Mouse (Mus musculus): ENCODE data around the gene Trip6. TPM values are rescaled to one million over a fixed set of nuclear protein-coding genes. Genes with fewer than 3 reads are reported as not detected.

Trip6 gene
- polyA plus RNA-seq, 1 experiment from 2014 or later = 30.8 TPM

GRCm38 (mm10) chr5:137306439-137307005 lies 7.7 kb downstream of the Trip6 start:
- H3K4me1 ChIP-seq = peaks cover 45% of the 10 kb centered on the region
- 18% methylated on average over 12 of the region's 12 CpGs for WGBS
- H3K4me3 ChIP-seq = peak overlapping the region; percentile 95
- ATAC-seq = no peak
- H3K9ac ChIP-seq = peak overlapping the region; percentile 99
- H3K36me3 ChIP-seq (ENCODE audit: poor library complexity, severe bottlenecking) = peaks cover 65% of the 10 kb centered on the region
- no peaks in the 10 kb centered on the region; the same call in 1 of the 2 replicates for H3K9me3 ChIP-seq (replicated peaks)
- H3K4me2 ChIP-seq = peak overlapping the region; percentile 82
- H3K27ac ChIP-seq = peak overlapping the region; percentile 97
- no peaks in the 10 kb centered on the region for H3K27me3 ChIP-seq

DNA sequence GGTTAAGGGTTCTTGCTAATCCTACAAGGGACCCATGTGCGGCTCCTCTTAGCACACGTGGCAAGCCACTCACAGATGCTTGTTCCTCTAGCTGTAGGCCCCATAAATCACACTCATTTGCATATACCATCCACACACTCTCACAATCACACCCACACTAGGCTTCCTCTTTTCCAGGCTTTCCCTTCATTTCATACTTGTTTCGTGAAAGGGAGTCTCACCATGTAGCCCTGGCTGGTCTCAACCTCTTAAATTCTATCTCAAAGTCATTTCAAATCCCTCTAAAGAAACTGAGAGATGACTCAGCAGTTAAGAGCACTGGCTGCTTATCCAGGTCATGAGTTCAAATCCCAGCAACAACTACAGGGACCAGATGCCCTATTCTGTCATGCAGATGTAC lies 8.4 kb downstream of the Trip6 start:
- Histone ChIP-seq H3K27ac (no peak overlapping the region), H3K4me3 (peak overlapping the region; percentile 95), H3K27me3 (no peaks in the 10 kb centered on the region), H3K9ac (peak overlapping the region; percentile 99), H3K9me3 (replicated peaks) (no peaks in the 10 kb centered on the region; the same call in 1 of the 2 replicates), H3K4me2 (peak overlapping the region; percentile 82), H3K4me1 (peaks cover 45% of the 10 kb centered on the region), H3K36me3 (ENCODE audit: poor library complexity, severe bottlenecking) (peaks cover 71% of the 10 kb centered on the region)
- 69% methylated on average over 3 of the region's 3 CpGs for WGBS
- ATAC-seq = no peak

- peak overlapping the region; percentile 95 for H3K4me3 ChIP-seq
- no peaks in the 10 kb centered on the region; the same call in 1 of the 2 replicates for H3K9me3 ChIP-seq (replicated peaks)
- H3K27me3 ChIP-seq = no peaks in the 10 kb centered on the region
- peak overlapping the region; percentile 82 for H3K4me2 ChIP-seq
- H3K4me1 ChIP-seq = peaks cover 45% of the 10 kb centered on the region
- H3K9ac ChIP-seq = peak overlapping the region; percentile 99
- 79% methylated on average over 4 of the region's 4 CpGs for WGBS
- no peak for ATAC-seq
- H3K27ac ChIP-seq = peak overlapping the region; percentile 55; the same call in 1 of the 2 replicates
- peaks cover 73% of the 10 kb centered on the region for H3K36me3 ChIP-seq (ENCODE audit: poor library complexity, severe bottlenecking)
These were observed 9.4 kb downstream of the Trip6 start for GRCm38 (mm10) chr5:137304816-137305215.

- peak overlapping the region; percentile 82; the same call in 1 of the 2 replicates for H3K4me2 ChIP-seq
- no peak for ATAC-seq
These were observed 10.0 kb downstream of the Trip6 start for GRCm38 (mm10) chr5:137304165-137304564.

GRCm38 (mm10) chr5:137303609-137304008 lies 10.6 kb downstream of the Trip6 start:
- Histone ChIP-seq H3K27me3 (no peaks in the 10 kb centered on the region), H3K9ac (peak overlapping the region; percentile 45), H3K4me1 (peaks cover 45% of the 10 kb centered on the region), H3K36me3 (ENCODE audit: poor library complexity, severe bottlenecking) (peaks cover 73% of the 10 kb centered on the region), H3K4me2 (peak overlapping the region; percentile 82; the same call in 1 of the 2 replicates), H3K4me3 (0 out of 2 replicates have a peak overlapping the region, but pooled peaks have one; percentile 13), H3K27ac (0 out of 2 replicates have a peak overlapping the region, but pooled peaks have one; percentile 6), H3K9me3 (replicated peaks) (no peaks in the 10 kb centered on the region; the same call in 1 of the 2 replicates)
- 80% methylated on average over 4 of the region's 4 CpGs for WGBS
- no peak for ATAC-seq

More at GRCm38 (mm10) chr5:137304165-137304564, 10.0 kb downstream of the Trip6 start:
- Histone ChIP-seq H3K9me3 (replicated peaks) (no peaks in the 10 kb centered on the region; the same call in 1 of the 2 replicates), H3K9ac (peak overlapping the region; percentile 45), H3K27me3 (no peaks in the 10 kb centered on the region), H3K27ac (0 out of 2 replicates have a peak overlapping the region, but pooled peaks have one; percentile 6), H3K4me1 (peaks cover 45% of the 10 kb centered on the region), H3K4me3 (peak overlapping the region; percentile 13), H3K36me3 (ENCODE audit: poor library complexity, severe bottlenecking) (peaks cover 73% of the 10 kb centered on the region)
- WGBS = 84% methylated on average over 3 of the region's 3 CpGs

GRCm38 (mm10) chr5:137301253-137301652 lies 13.0 kb downstream of the Trip6 start:
- Histone ChIP-seq H3K4me3 (no peak overlapping the region), H3K27ac (no peak overlapping the region), H3K27me3 (no peaks in the 10 kb centered on the region), H3K36me3 (ENCODE audit: poor library complexity, severe bottlenecking) (peaks cover 92% of the 10 kb centered on the region), H3K9me3 (replicated peaks) (no peaks in the 10 kb centered on the region), H3K4me2 (no peak overlapping the region), H3K9ac (no peak overlapping the region), H3K4me1 (peaks cover 37% of the 10 kb centered on the region)
- ATAC-seq = 0 out of 2 replicates have a peak, but pooled peaks have one; percentile 44
- WGBS = 61% methylated on average over 21 of the region's 21 CpGs

DNA sequence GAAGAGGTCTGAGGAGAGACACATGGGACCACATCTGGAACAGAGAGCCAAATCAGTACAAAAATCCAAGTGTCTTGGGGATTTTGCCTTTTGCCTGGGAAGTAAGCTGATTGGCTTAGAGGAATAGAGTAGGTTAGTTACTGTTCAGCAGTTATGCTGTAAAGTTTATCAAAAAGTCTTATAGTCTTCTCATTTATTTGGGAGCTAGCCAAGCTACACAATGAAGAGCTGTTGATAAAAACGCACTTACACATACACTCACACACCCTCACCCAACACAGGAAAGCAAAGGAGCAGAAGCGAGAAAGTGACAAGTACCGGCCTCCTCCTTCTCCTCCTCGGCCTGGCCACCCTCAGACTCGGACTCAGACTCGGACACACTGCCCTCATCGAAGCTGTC lies 15.0 kb downstream of the Trip6 start:
- WGBS = 92% methylated on average over 7 of the region's 7 CpGs
- ATAC-seq = no peak

DNA sequence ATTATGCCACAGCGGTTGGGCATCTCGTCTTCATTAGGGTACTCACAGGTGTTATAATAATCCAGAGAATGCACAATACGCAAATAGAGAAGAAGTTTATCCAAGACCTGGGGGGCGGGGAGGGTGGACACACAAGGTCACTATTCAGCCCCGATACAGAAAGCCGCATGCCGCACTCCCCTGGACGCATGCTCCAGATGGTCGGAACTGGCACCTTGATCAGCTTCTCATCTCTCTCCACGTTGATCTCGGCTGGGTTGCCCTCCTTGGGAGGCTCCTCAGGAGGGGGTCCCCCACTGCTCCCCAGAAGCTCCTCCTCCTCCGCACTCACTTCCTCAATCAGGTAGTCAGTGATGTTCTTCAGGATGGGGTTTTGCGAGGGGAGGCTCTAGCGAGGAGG lies 17.1 kb downstream of the Trip6 start:
- 89% methylated on average over 14 of the region's 14 CpGs for WGBS
- Histone ChIP-seq H3K4me2 (no peak overlapping the region), H3K36me3 (ENCODE audit: poor library complexity, severe bottlenecking) (peaks cover 75% of the 10 kb centered on the region), H3K27me3 (peaks cover 5% of the 10 kb centered on the region; the same call in 1 of the 2 replicates), H3K9me3 (replicated peaks) (no peaks in the 10 kb centered on the region), H3K27ac (no peak overlapping the region), H3K4me3 (no peak overlapping the region), H3K9ac (no peak overlapping the region), H3K4me1 (peaks cover 25% of the 10 kb centered on the region)
- ATAC-seq = no peak

More for the DNA sequence above, 15.0 kb downstream of the Trip6 start:
- H3K4me2 ChIP-seq = no peak overlapping the region
- H3K27me3 ChIP-seq = no peaks in the 10 kb centered on the region
- H3K27ac ChIP-seq = no peak overlapping the region
- no peak overlapping the region for H3K4me3 ChIP-seq
- H3K9ac ChIP-seq = no peak overlapping the region
- peaks cover 96% of the 10 kb centered on the region for H3K36me3 ChIP-seq (ENCODE audit: poor library complexity, severe bottlenecking)
- H3K4me1 ChIP-seq = peaks cover 26% of the 10 kb centered on the region
- H3K9me3 ChIP-seq (replicated peaks) = no peaks in the 10 kb centered on the region

DNA sequence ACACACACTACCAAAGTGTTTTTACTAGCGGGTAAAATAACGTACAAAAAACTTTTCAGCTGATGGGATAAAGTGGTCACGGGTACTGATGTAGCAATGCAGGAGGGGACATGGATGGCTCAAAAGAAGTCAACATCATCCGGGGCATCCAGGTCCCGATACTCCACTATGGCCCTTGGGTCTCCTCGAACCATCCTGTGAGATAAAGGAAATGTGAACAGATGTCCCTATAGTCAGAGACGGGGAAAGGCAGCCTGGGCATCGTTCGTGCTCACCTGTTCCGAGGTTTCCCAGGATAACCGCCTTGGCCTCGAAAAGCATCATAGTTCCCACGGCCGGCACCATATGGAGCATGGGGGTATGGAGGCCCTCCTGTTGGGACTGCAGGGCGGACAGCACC lies 18.5 kb downstream of the Trip6 start:
- Histone ChIP-seq H3K9ac (no peak overlapping the region), H3K36me3 (ENCODE audit: poor library complexity, severe bottlenecking) (peaks cover 61% of the 10 kb centered on the region), H3K4me1 (peaks cover 20% of the 10 kb centered on the region), H3K4me2 (no peak overlapping the region), H3K27me3 (peaks cover 16% of the 10 kb centered on the region), H3K27ac (no peak overlapping the region), H3K9me3 (replicated peaks) (no peaks in the 10 kb centered on the region), H3K4me3 (no peak overlapping the region)
- WGBS = 92% methylated on average over 15 of the region's 15 CpGs
- ATAC-seq = no peak

DNA sequence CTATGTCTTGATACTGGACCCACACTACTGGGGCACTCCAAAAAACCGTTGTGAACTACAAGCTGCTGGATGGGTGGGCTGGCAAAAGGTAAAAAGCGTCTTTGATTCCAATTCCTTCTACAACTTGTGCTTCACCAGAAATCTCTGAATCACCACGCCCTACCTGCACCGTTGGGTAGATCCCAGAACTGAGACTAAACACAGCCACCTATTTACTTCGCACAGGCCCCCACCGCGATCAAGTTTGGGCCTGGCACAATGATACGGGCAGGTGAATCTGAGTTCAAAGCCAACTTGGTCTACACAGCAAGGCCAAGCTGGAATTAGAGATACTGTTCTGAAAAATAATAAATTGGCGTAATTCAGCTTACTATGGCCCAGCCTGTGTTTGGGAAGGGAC lies 18.9 kb downstream of the Trip6 start:
- Histone ChIP-seq H3K9ac (peak overlapping the region; percentile 79), H3K9me3 (replicated peaks) (no peaks in the 10 kb centered on the region), H3K4me2 (peak overlapping the region; percentile 99), H3K4me3 (peak overlapping the region; percentile 58), H3K27me3 (peaks cover 21% of the 10 kb centered on the region), H3K27ac (peak overlapping the region; percentile 79; the same call in 1 of the 2 replicates), H3K36me3 (ENCODE audit: poor library complexity, severe bottlenecking) (peaks cover 57% of the 10 kb centered on the region), H3K4me1 (peaks cover 20% of the 10 kb centered on the region)
- no peak for ATAC-seq
- WGBS = 83% methylated on average over 9 of the region's 9 CpGs

GRCm38 (mm10) chr5:137294744-137295093 lies 19.5 kb downstream of the Trip6 start:
- H3K4me1 ChIP-seq = peaks cover 20% of the 10 kb centered on the region
- H3K27me3 ChIP-seq = peaks cover 26% of the 10 kb centered on the region
- 8% methylated on average over 18 of the region's 18 CpGs for WGBS
- H3K9me3 ChIP-seq (replicated peaks) = no peaks in the 10 kb centered on the region
- H3K4me2 ChIP-seq = peak overlapping the region; percentile 99
- peak overlapping the region; percentile 79 for H3K27ac ChIP-seq
- H3K4me3 ChIP-seq = peak overlapping the region; percentile 58
- H3K9ac ChIP-seq = peak overlapping the region; percentile 79
- H3K36me3 ChIP-seq (ENCODE audit: poor library complexity, severe bottlenecking) = peaks cover 51% of the 10 kb centered on the region
- peak; percentile 61 for ATAC-seq

- H3K4me2 ChIP-seq = peak within 1 kb of the TSS; percentile 99
- H3K27me3 ChIP-seq = peaks cover 33% of the 10 kb centered on the region
- H3K27ac ChIP-seq = peak within 1 kb of the TSS; percentile 79
- H3K36me3 ChIP-seq (ENCODE audit: poor library complexity, severe bottlenecking) = peaks cover 45% of the 10 kb centered on the region
- no peaks in the 10 kb centered on the region for H3K9me3 ChIP-seq (replicated peaks)
- peak; percentile 97 for ATAC-seq
- H3K4me1 ChIP-seq = peaks cover 23% of the 10 kb centered on the region
- under 1% methylated on average over 52 of the region's 52 CpGs for WGBS
- peak within 1 kb of the TSS; percentile 58 for H3K4me3 ChIP-seq
- H3K9ac ChIP-seq = peak within 1 kb of the TSS; percentile 79
These were observed 20.1 kb downstream of the Trip6 start, which contains the start of gene Ufsp1 for GRCm38 (mm10) chr5:137293839-137294743. Ufsp1 (plus strand) TSS chr5:137294629.
